Mouse (Mus musculus): ENCODE results near the gene Mef2c. TPM values are rescaled to one million over a fixed set of nuclear protein-coding genes. Genes with fewer than 3 reads are reported as not detected.

Gene Mef2c
- total and polyA plus RNA-seq, 3 experiments, result 99.9 to 159 (median 107) TPM

GRCm38 (mm10) chr13:83466756-83467155 lies 37.1 kb upstream of the Mef2c start:
- Histone ChIP-seq H3K4me1 (ENCODE audit: control insufficient read depth in 1 of 2, insufficient read depth in 2 of 2) (no peaks in the 10 kb centered on the region), H3K79me2 (replicated peaks; ENCODE audit: control insufficient read depth, extremely low read depth, insufficient read depth, poor library complexity, severe bottlenecking) (no peaks in the 10 kb centered on the region), H3K27me3 (replicated peaks) (no peaks in the 10 kb centered on the region), H3K9me3 (replicated peaks; ENCODE audit: low read length) (no peaks in the 10 kb centered on the region), H3K4me3 (replicated peaks in 1 of 3; ENCODE audit: low read depth in 2 of 3, low read length in 2 of 3, poor library complexity in 1 of 3) (no peak overlapping the region), H3K36me3 (replicated peaks in 1 of 2; ENCODE audit: control insufficient read depth in 1 of 2, insufficient read depth in 1 of 2, low read length in 1 of 2) (no peaks in the 10 kb centered on the region), H3K27ac (ENCODE audit: insufficient read depth, low read depth) (no peak overlapping the region), H3K9ac (ENCODE audit: insufficient read depth, low read depth) (no peak overlapping the region), H3K4me2 (ENCODE audit: insufficient read depth, low read depth, poor library complexity, severe bottlenecking) (no peak overlapping the region)
- TF ChIP-seq BHLHE40 (IDR thresholded peaks at IDR 0.05; ENCODE audit: low read depth, low read length) (no peak), USF1 (IDR thresholded peaks at IDR 0.05; ENCODE audit: low read depth, low read length) (no peak), JUND (conservative IDR thresholded peaks at IDR 0.05; ENCODE audit: low read depth, low read length) (no peak), SMC3 (IDR thresholded peaks at IDR 0.05; ENCODE audit: low read depth, low read length) (no peak), HCFC1 (IDR thresholded peaks at IDR 0.05; ENCODE audit: low read depth, low read length) (no peak), CHD1 (IDR thresholded peaks at IDR 0.05; ENCODE audit: low read depth, low read length) (no peak), MAFK (IDR thresholded peaks at IDR 0.05; ENCODE audit: insufficient replicate concordance, low read length) (no peak), USF2 (conservative IDR thresholded peaks at IDR 0.05; ENCODE audit: low read depth, low read length) (no peak), ZC3H11A (IDR thresholded peaks at IDR 0.05; ENCODE audit: low read depth, low read length) (no peak), E2F4 (IDR thresholded peaks at IDR 0.05; ENCODE audit: insufficient replicate concordance, low read depth, low read length) (no peak), MAX (IDR thresholded peaks at IDR 0.05; ENCODE audit: low read length) (no peak), ELF1 (IDR thresholded peaks at IDR 0.05; ENCODE audit: low read depth, low read length) (no peak), NELFE (IDR thresholded peaks at IDR 0.05; ENCODE audit: low read depth, low read length) (no peak)
- no peak for DNase-seq (ENCODE audit: extremely low read depth)
- dilution Hi-C loops (cut with MboI; ENCODE audit: extremely low pct_ligation_motif_present, extremely low pct_unique_long_range_greater_than_20kb, low sequenced_read_pairs), result no loop called here
- in situ Hi-C loops (cut with MboI; ENCODE audit: low pct_ligation_motif_present, low pct_unique_long_range_greater_than_20kb, low sequenced_read_pairs), result no loop called here

- dilution Hi-C loops (cut with MboI; ENCODE audit: extremely low pct_ligation_motif_present, extremely low pct_unique_long_range_greater_than_20kb, low sequenced_read_pairs), result no loop called here
- TF ChIP-seq IRF4 (IDR thresholded peaks at IDR 0.05; ENCODE audit: low read depth, low read length), result no peak
- TF ChIP-seq SMC3 (IDR thresholded peaks at IDR 0.05; ENCODE audit: low read depth, low read length), result no peak
- TF ChIP-seq ZC3H11A (IDR thresholded peaks at IDR 0.05; ENCODE audit: low read depth, low read length), result no peak
- no peak for TF ChIP-seq MAFK (IDR thresholded peaks at IDR 0.05; ENCODE audit: insufficient replicate concordance, low read length)
- no peak for DNase-seq (ENCODE audit: extremely low read depth)
Observed at GRCm38 (mm10) chr13:83468794-83469193, 35.0 kb upstream of the Mef2c start.

GRCm38 (mm10) chr13:83473755-83474154 lies 30.1 kb upstream of the Mef2c start:
- in situ Hi-C loops (cut with MboI; ENCODE audit: low pct_ligation_motif_present, low pct_unique_long_range_greater_than_20kb, low sequenced_read_pairs) (no loop called here), dilution Hi-C loops (cut with MboI; ENCODE audit: extremely low pct_ligation_motif_present, extremely low pct_unique_long_range_greater_than_20kb, low sequenced_read_pairs) (no loop called here)
- Histone ChIP-seq H3K4me3 (replicated peaks in 1 of 3; ENCODE audit: low read depth in 2 of 3, low read length in 2 of 3, poor library complexity in 1 of 3) (no peak overlapping the region), H3K27ac (ENCODE audit: insufficient read depth, low read depth) (no peak overlapping the region), H3K79me2 (replicated peaks; ENCODE audit: control insufficient read depth, extremely low read depth, insufficient read depth, poor library complexity, severe bottlenecking) (no peaks in the 10 kb centered on the region), H3K9ac (ENCODE audit: insufficient read depth, low read depth) (no peak overlapping the region), H3K4me2 (ENCODE audit: insufficient read depth, low read depth, poor library complexity, severe bottlenecking) (no peak overlapping the region), H3K27me3 (replicated peaks) (no peaks in the 10 kb centered on the region), H3K9me3 (replicated peaks; ENCODE audit: low read length) (no peaks in the 10 kb centered on the region), H3K4me1 (ENCODE audit: control insufficient read depth in 1 of 2, insufficient read depth in 2 of 2) (no peaks in the 10 kb centered on the region), H3K36me3 (replicated peaks in 1 of 2; ENCODE audit: control insufficient read depth in 1 of 2, insufficient read depth in 1 of 2, low read length in 1 of 2) (no peaks in the 10 kb centered on the region)
- no peak for DNase-seq (ENCODE audit: extremely low read depth)
- TF ChIP-seq CHD1 (IDR thresholded peaks at IDR 0.05; ENCODE audit: low read depth, low read length) (no peak), MAX (IDR thresholded peaks at IDR 0.05; ENCODE audit: low read length) (no peak), PAX5 (IDR thresholded peaks at IDR 0.05; ENCODE audit: low read length) (no peak), MAZ (IDR thresholded peaks at IDR 0.05; ENCODE audit: low read depth, low read length) (no peak), NELFE (IDR thresholded peaks at IDR 0.05; ENCODE audit: low read depth, low read length) (no peak), ZNF384 (IDR thresholded peaks at IDR 0.05; ENCODE audit: low read depth, low read length) (no peak)

More at GRCm38 (mm10) chr13:83468794-83469193, 35.0 kb upstream of the Mef2c start:
- in situ Hi-C loops (cut with MboI; ENCODE audit: low pct_ligation_motif_present, low pct_unique_long_range_greater_than_20kb, low sequenced_read_pairs), result no loop called here
- no peak overlapping the region for H3K9ac ChIP-seq (ENCODE audit: insufficient read depth, low read depth)
- no peak overlapping the region for H3K27ac ChIP-seq (ENCODE audit: insufficient read depth, low read depth)
- no peaks in the 10 kb centered on the region for H3K79me2 ChIP-seq (replicated peaks; ENCODE audit: control insufficient read depth, extremely low read depth, insufficient read depth, poor library complexity, severe bottlenecking)
- no peaks in the 10 kb centered on the region for H3K36me3 ChIP-seq (replicated peaks in 1 of 2; ENCODE audit: control insufficient read depth in 1 of 2, insufficient read depth in 1 of 2, low read length in 1 of 2)
- no peaks in the 10 kb centered on the region for H3K4me1 ChIP-seq (ENCODE audit: control insufficient read depth in 1 of 2, insufficient read depth in 2 of 2)
- H3K4me3 ChIP-seq (replicated peaks in 1 of 3; ENCODE audit: low read depth in 2 of 3, low read length in 2 of 3, poor library complexity in 1 of 3), result no peak overlapping the region
- no peaks in the 10 kb centered on the region for H3K27me3 ChIP-seq (replicated peaks)
- no peaks in the 10 kb centered on the region for H3K9me3 ChIP-seq (replicated peaks; ENCODE audit: low read length)
- H3K4me2 ChIP-seq (ENCODE audit: insufficient read depth, low read depth, poor library complexity, severe bottlenecking), result no peak overlapping the region

Data from CH12.LX (cell line).